Mouse (Mus musculus) regulatory T cell (primary cell): ENCODE measurements at regions not wholly inside any gene's neighbourhood (a gene's known extent, or its start where the extent isn't known, plus 50 kb on each side); places are given as distances from the start of the nearest gene placed in this dataset.

Experiments
- in situ Hi-C: fragments of 300-600 bp; cut with MboI, MseI; formaldehyde crosslinking; loops from one replicate; pipeline ENCODE4 v1.15.1; 2025; ENCODE audit warnings: high pct_unique_total_duplicates

DNA sequence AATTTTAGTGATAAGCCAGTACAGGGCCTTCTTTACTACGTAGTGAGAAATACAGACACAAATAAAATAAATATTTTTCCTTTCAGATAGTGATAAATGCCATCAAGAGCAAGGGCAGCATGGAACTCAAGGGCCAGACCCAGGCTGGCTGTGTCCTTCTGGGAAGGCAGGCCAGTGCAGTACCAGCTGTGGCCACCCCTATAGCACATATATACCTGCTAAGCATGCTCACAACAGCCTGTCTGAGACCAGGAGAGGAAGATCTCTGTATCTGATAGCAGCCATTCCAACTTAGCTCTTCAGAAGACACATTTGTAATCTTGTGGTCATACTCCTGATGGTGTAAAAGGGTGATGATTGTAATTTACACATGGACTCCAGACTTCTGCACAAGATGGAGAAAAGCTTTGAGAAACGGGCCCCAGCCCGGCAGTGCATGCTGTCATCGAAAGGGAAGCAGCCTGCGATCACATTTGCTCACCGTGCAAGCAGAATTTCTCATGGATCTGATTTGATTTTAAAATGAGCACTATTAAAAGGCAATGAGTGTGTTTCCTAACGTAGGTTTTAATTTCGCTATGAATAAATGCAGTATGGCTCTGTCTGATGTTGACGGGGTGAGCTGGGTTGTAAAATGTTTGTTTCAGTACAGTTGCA, 335.6 kb downstream of the Tmem38b start:
- in situ Hi-C loops, result no loop called here

- in situ Hi-C loops, result no loop called here
Observed at GRCm38 (mm10) chr4:54162308-54162707, 336.5 kb downstream of the Tmem38b start.

- in situ Hi-C loops, result no loop called here
Observed at GRCm38 (mm10) chr4:54170202-54170931, 344.5 kb downstream of the Tmem38b start.

DNA sequence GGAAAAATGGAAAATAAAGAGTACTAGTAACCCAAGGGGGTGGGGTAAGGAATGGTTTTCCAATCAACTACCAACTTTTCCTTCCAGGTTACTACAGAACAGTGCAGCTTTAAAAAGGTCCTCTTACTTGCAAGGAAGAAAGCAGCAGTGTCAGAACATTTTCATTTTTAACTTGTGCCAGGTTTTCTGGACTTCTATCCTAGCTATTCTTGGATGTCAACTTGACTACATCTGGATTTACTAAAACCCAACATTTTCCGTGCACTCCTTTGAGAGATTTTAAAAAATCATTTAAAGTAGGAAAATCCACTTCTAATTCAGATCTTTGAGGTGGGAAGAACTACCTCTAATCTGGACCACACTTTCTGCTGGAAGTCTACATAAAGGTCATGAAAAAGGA, 358.4 kb downstream of the Tmem38b start:
- in situ Hi-C loops, result no loop called here

- in situ Hi-C loops, result no loop called here
Observed at GRCm38 (mm10) chr4:54195734-54196133, 369.9 kb downstream of the Tmem38b start.

DNA sequence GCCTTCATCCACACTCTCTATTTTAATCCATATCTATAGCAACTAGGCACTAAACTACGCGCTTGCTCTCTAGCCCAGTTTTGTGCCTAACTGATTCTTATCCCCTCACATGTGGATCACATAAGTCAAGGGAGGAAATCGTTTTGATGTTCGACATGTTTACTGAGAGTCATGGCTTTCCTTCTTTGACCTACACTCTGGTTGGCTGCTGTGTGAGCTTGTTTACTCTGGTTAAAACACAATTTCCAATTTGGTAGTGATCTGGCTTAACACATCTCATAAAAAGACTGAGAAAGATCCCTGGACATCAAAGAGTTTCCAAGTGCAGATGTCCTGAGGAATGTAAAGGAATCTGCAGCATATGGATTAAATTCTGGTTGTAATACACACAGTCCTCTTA, 376.6 kb downstream of the Tmem38b start:
- in situ Hi-C loops, result no loop called here

GRCm38 (mm10) chr4:54224572-54224971, 398.7 kb downstream of the Tmem38b start:
- in situ Hi-C loops, result no loop called here
